Mouse (Mus musculus) heart, adult 2 months (tissue): Measurements from ENCODE around the gene Cnot6.

ENCODE experiments used
- CTCF ChIP-seq: fragments of 200-600 bp; IDR thresholded peaks from 2 replicates; pipeline ENCODE4 v1.8.1; 2022; ENCODE audit warnings: antibody characterized with exemption, mild to moderate bottlenecking, moderate library complexity
- EP300 ChIP-seq: fragments of 200-500 bp; IDR thresholded peaks from 2 replicates; pipeline ENCODE4 v1.6.1; 2011; ENCODE audit warnings: low read depth, low read length, control low read depth; ENCODE audit not compliant: insufficient read depth
- POLR2A ChIP-seq: fragments of 200-500 bp; IDR thresholded peaks from 2 replicates; pipeline ENCODE4 v1.6.1; 2011; ENCODE audit warnings: mild to moderate bottlenecking, low read depth, low read length, control low read depth; ENCODE audit not compliant: insufficient read depth

- TF ChIP-seq CTCF (no peak), POLR2A (no peak), EP300 (no peak)
Observed at GRCm38 (mm10) chr11:49722692-49723091, 10.2 kb upstream of the Cnot6 start.
